Mouse (Mus musculus) adrenal gland, postnatal 10 days (tissue): Measurements from ENCODE around the gene Stat5a. TPM values are rescaled to one million over a fixed set of nuclear protein-coding genes. Genes with fewer than 3 reads are reported as not detected.

Experiments
- DNase-seq: peaks from one replicate; pipeline ENCODE4 v3.0.0; 2021; ENCODE audit warnings: mixed read lengths
- long read RNA-seq, 2 experiments: library from polyadenylated mRNA; stranded (forward); transcript quantifications; one replicate each; pipeline ENCODE4 v2.0.0; 2021
- total RNA-seq, 2 experiments: library from RNA; stranded (reverse); gene quantifications; 2 replicates each; pipeline ENCODE4 v1.2.3; 2021

Stat5a gene
- total RNA-seq, result 10 to 100 TPM; 37.1 to 52.7 TPM
- long read RNA-seq, experiment 1, partial matches to known transcripts, result 8 of 14 reads
- long read RNA-seq, experiment 1, other reads (novel, unspliced or antisense), result 5 of 14 reads
- long read RNA-seq, experiment 2, transcript Stat5a-201 (20 exons, 3,888 nt), result major isoform, 6 of 34 reads
- long read RNA-seq, experiment 2, partial matches to known transcripts, result 20 of 34 reads
- long read RNA-seq, experiment 2, other reads (novel, unspliced or antisense), result 3 of 34 reads

GRCm38 (mm10) chr11:100858935-100859578 is at the start of gene Stat5a:
TSS of gene Stat5a (plus strand) at chr11:100859351.
- peak; percentile 94 for DNase-seq

- DNase-seq, result no peak
These were observed 48.6 kb upstream of the Stat5a start for GRCm38 (mm10) chr11:100810516-100810915.

- no peak for DNase-seq
These were observed 48.0 kb upstream of the Stat5a start for GRCm38 (mm10) chr11:100811132-100811531.

GRCm38 (mm10) chr11:100814498-100814897 is 44.7 kb upstream of the Stat5a start:
- peak; percentile 73 for DNase-seq

- DNase-seq, result no peak
These were observed 42.8 kb upstream of the Stat5a start for GRCm38 (mm10) chr11:100816342-100816741.

GRCm38 (mm10) chr11:100816801-100817200 is 42.4 kb upstream of the Stat5a start:
- DNase-seq, result peak; percentile 42

GRCm38 (mm10) chr11:100817311-100817710 is 41.8 kb upstream of the Stat5a start:
- no peak for DNase-seq

GRCm38 (mm10) chr11:100818359-100819012 is 40.7 kb upstream of the Stat5a start:
- DNase-seq, result no peak

- DNase-seq, result no peak
These were observed 40.1 kb upstream of the Stat5a start for GRCm38 (mm10) chr11:100819048-100819447.

- no peak for DNase-seq
These were observed 39.5 kb upstream of the Stat5a start for GRCm38 (mm10) chr11:100819626-100820025.

GRCm38 (mm10) chr11:100820047-100820446 is 39.1 kb upstream of the Stat5a start:
- DNase-seq, result no peak

GRCm38 (mm10) chr11:100821605-100822220 is 37.4 kb upstream of the Stat5a start:
- DNase-seq, result no peak

- peak; percentile 62 for DNase-seq
These were observed 36.8 kb upstream of the Stat5a start for GRCm38 (mm10) chr11:100822365-100822764.

- no peak for DNase-seq
These were observed 35.4 kb upstream of the Stat5a start for GRCm38 (mm10) chr11:100823543-100824313.

- DNase-seq, result no peak
These were observed 34.7 kb upstream of the Stat5a start for GRCm38 (mm10) chr11:100824496-100824895.

- DNase-seq, result no peak
These were observed 33.7 kb upstream of the Stat5a start for GRCm38 (mm10) chr11:100825451-100825850.

GRCm38 (mm10) chr11:100826161-100826866 is 32.8 kb upstream of the Stat5a start:
- no peak for DNase-seq

- DNase-seq, result peak; percentile 43
These were observed 30.4 kb upstream of the Stat5a start for GRCm38 (mm10) chr11:100828676-100829151.

GRCm38 (mm10) chr11:100829691-100830090 is 29.5 kb upstream of the Stat5a start:
- DNase-seq, result peak; percentile 59

- DNase-seq, result no peak
These were observed 27.8 kb upstream of the Stat5a start for GRCm38 (mm10) chr11:100831396-100831795.

- DNase-seq, result no peak
These were observed 25.7 kb upstream of the Stat5a start for GRCm38 (mm10) chr11:100833466-100833865.
